Mouse (Mus musculus) forebrain, embryonic 14.5 days (tissue): ENCODE measurements around the gene Snx22. TPM values are rescaled to one million over a fixed set of nuclear protein-coding genes. Genes with fewer than 3 reads are reported as not detected.
A peak's percentile ranks its signal among the peaks of the same experiment; 100 is the strongest.

ENCODE experiments used
- ATAC-seq: fragments of 200-750 bp; cut with Nextera tagmentation; 2 replicates; pipeline ENCODE4 v1.8.0; 2017; ENCODE audit warnings: mild to moderate bottlenecking, moderate library complexity
- DNase-seq: peaks from one replicate; pipeline ENCODE4 v3.0.0-alpha.2; 2015; ENCODE audit warnings: low spot score
- H3K27ac ChIP-seq: fragments of 300-500 bp; sonication (generic); 2 replicates; pipeline ENCODE4 v1.5.1; 2014; ENCODE audit warnings: low read depth, mild to moderate bottlenecking, control low read depth, low read length, moderate library complexity
- H3K27me3 ChIP-seq: fragments of 300-500 bp; sonication (generic); replicated peaks from 2 replicates; pipeline ENCODE4 v1.6.1; 2014; ENCODE audit warnings: low read length, control low read depth, mixed read lengths; ENCODE audit not compliant: control insufficient read depth, insufficient read depth
- H3K36me3 ChIP-seq: fragments of 300-500 bp; sonication (generic); 2 replicates; pipeline ENCODE4 v1.6.1; 2014; ENCODE audit warnings: low read length, control low read depth; ENCODE audit not compliant: control insufficient read depth, insufficient read depth
- H3K4me1 ChIP-seq: fragments of 300-500 bp; sonication (generic); 2 replicates; pipeline ENCODE4 v1.6.1; 2014; ENCODE audit warnings: antibody characterized with exemption, low read length, control low read depth; ENCODE audit not compliant: control insufficient read depth, insufficient read depth
- H3K4me2 ChIP-seq: fragments of 300-500 bp; sonication (generic); 2 replicates; pipeline ENCODE4 v1.6.1; 2014; ENCODE audit warnings: mild to moderate bottlenecking, control low read depth, low read length
- H3K4me3 ChIP-seq: fragments of 300-500 bp; sonication (generic); 2 replicates; pipeline ENCODE4 v1.5.1; 2014; ENCODE audit warnings: low read depth, low read length, control low read depth
- H3K9ac ChIP-seq: fragments of 300-500 bp; sonication (generic); 2 replicates; pipeline ENCODE4 v1.6.1; 2014; ENCODE audit warnings: mild to moderate bottlenecking, low read length, control low read depth, moderate library complexity
- H3K9me3 ChIP-seq: fragments of 300-500 bp; sonication (generic); replicated peaks from 2 replicates; pipeline ENCODE4 v1.6.1; 2016; ENCODE audit warnings: low read length, control low read depth, mixed read lengths; ENCODE audit not compliant: control insufficient read depth
- WGBS: fragments of 180-500 bp; shearing (Covaris S2); extraction: QIAGEN DNeasy Blood & Tissue Kit; methylation state at CpG from one replicate; pipeline ENCODE4 v1.1.7; 2014; 5-methylcytosine and 5-hydroxymethylcytosine counted together
- polyA plus RNA-seq: library from polyadenylated mRNA; unstranded; fragments of >200 nt; fragmentation: Nextera tagmentation; extraction: Ambion mirVana; gene quantifications from 2 replicates; pipeline ENCODE4 v1.2.1, GENCODE M21; 2014

The Snx22 gene
- polyA plus RNA-seq, 1 experiment from 2014 or later, result 3.6 TPM

GRCm38 (mm10) chr9:66080804-66081459 lies 11.4 kb upstream of the Snx22 start:
- WGBS, result 72% methylated on average over 3 of the region's 3 CpGs
- H3K9ac ChIP-seq, result no peak overlapping the region
- no peak overlapping the region for H3K4me3 ChIP-seq
- no peak overlapping the region for H3K4me2 ChIP-seq
- H3K4me1 ChIP-seq, result 0 out of 2 replicates have a peak, but pooled peaks cover 4% of the 10 kb centered on the region
- no peak overlapping the region for H3K27ac ChIP-seq
- H3K27me3 ChIP-seq, result no peaks in the 10 kb centered on the region
- H3K9me3 ChIP-seq, result no peaks in the 10 kb centered on the region
- peaks cover under 1% of the 10 kb centered on the region; the same call in 1 of the 2 replicates for H3K36me3 ChIP-seq
- ATAC-seq (no peak), DNase-seq (no peak)

DNA sequence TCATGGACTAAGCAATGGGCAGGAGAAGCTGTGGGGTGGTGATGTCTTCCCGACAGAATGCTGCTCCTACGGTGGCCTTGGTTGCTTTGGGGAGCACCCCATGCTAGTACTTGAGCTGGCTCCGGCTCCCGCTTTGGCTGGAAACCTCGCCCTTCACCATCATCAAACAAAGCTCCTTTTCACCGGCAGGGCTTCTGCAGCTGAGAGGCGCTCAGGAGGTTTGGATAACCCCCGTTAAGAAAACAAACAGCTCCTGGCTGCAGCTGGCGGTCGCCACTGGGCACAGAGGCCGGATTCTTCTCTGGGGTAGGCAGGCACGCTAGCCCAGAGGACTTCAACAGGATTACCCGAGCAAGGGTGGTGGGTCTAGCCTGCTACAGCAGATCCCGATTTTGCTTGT lies 9.0 kb upstream of the Snx22 start:
- Histone ChIP-seq H3K4me3 (no peak overlapping the region), H3K4me1 (0 out of 2 replicates have a peak, but pooled peaks cover 4% of the 10 kb centered on the region), H3K27ac (0 out of 2 replicates have a peak overlapping the region, but pooled peaks have one; percentile 5), H3K27me3 (no peaks in the 10 kb centered on the region), H3K9ac (peak overlapping the region; percentile 35), H3K4me2 (peak overlapping the region; percentile 15; the same call in 1 of the 2 replicates), H3K36me3 (no peaks in the 10 kb centered on the region), H3K9me3 (no peaks in the 10 kb centered on the region)
- DNase-seq (peak; percentile 34), ATAC-seq (no peak)
- WGBS, result 9% methylated on average over 14 of the region's 14 CpGs

GRCm38 (mm10) chr9:66078072-66078471 lies 8.6 kb upstream of the Snx22 start:
- peak overlapping the region; percentile 15; the same call in 1 of the 2 replicates for H3K4me2 ChIP-seq
- no peak for DNase-seq
- no peak overlapping the region for H3K4me3 ChIP-seq
- H3K9ac ChIP-seq, result peak overlapping the region; percentile 35
- H3K4me1 ChIP-seq, result 0 out of 2 replicates have a peak, but pooled peaks cover 4% of the 10 kb centered on the region
- H3K27me3 ChIP-seq, result no peaks in the 10 kb centered on the region
- 78% methylated on average over 3 of the region's 3 CpGs for WGBS
- no peaks in the 10 kb centered on the region for H3K9me3 ChIP-seq
- 0 out of 2 replicates have a peak overlapping the region, but pooled peaks have one; percentile 5 for H3K27ac ChIP-seq
- H3K36me3 ChIP-seq, result no peaks in the 10 kb centered on the region
- ATAC-seq, result no peak

GRCm38 (mm10) chr9:66072754-66073153 lies 3.2 kb upstream of the Snx22 start:
- Histone ChIP-seq H3K36me3 (no peaks in the 10 kb centered on the region), H3K9me3 (no peaks in the 10 kb centered on the region), H3K27me3 (no peaks in the 10 kb centered on the region; the same call in 1 of the 2 replicates), H3K9ac (no peak overlapping the region), H3K4me2 (no peak overlapping the region), H3K4me1 (peaks cover 5% of the 10 kb centered on the region; the same call in 1 of the 2 replicates), H3K27ac (no peak overlapping the region), H3K4me3 (no peak overlapping the region)
- ATAC-seq (no peak), DNase-seq (no peak)
- WGBS, result 87% methylated on average over 7 of the region's 7 CpGs

DNA sequence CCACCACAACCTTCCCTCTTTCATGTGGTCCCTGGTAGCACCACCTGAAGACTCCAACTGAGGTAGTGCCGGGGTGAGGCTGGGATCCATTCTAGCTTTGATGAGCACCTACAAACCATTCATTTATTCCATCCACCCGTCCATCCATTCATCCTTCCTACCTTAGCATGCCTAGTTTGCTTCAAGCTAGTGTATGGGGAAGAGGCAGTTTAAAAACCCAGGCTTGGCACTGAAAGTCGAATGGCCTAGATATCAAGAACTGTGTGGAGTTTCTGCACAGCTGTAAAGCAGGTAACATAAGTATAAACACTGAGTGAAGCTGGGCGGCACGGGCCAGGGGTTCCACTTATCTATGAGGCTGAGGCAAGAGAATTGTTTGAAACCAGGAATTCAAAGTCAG lies 632 bp upstream of the Snx22 start:
- Histone ChIP-seq H3K36me3 (peaks cover 19% of the 10 kb centered on the region), H3K4me3 (no peak overlapping the region), H3K4me2 (no peak overlapping the region), H3K27me3 (no peaks in the 10 kb centered on the region; the same call in 1 of the 2 replicates), H3K9me3 (no peaks in the 10 kb centered on the region), H3K27ac (no peak overlapping the region), H3K4me1 (peaks cover 5% of the 10 kb centered on the region; the same call in 1 of the 2 replicates), H3K9ac (no peak overlapping the region)
- no peak for ATAC-seq
- no peak for DNase-seq
- 91% methylated on average over 5 of the region's 5 CpGs for WGBS

- peak overlapping the region; percentile 94 for H3K4me2 ChIP-seq
- peak; percentile 66; the same call in 1 of the 2 replicates for ATAC-seq
- H3K36me3 ChIP-seq, result peaks cover 28% of the 10 kb centered on the region
- H3K9me3 ChIP-seq, result no peaks in the 10 kb centered on the region
- no peak overlapping the region for H3K27ac ChIP-seq
- peak; percentile 61 for DNase-seq
- H3K4me1 ChIP-seq, result peaks cover 5% of the 10 kb centered on the region; the same call in 1 of the 2 replicates
- no peaks in the 10 kb centered on the region; the same call in 1 of the 2 replicates for H3K27me3 ChIP-seq
- peak overlapping the region; percentile 65 for H3K9ac ChIP-seq
- H3K4me3 ChIP-seq, result peak overlapping the region; percentile 48
- under 1% methylated on average over 30 of the region's 30 CpGs for WGBS
Measured at GRCm38 (mm10) chr9:66068971-66069391, 538 bp downstream of the Snx22 start.

GRCm38 (mm10) chr9:66068056-66068455 lies 1.5 kb downstream of the Snx22 start:
- Histone ChIP-seq H3K4me3 (no peak overlapping the region), H3K4me2 (no peak overlapping the region), H3K27ac (no peak overlapping the region), H3K9me3 (no peaks in the 10 kb centered on the region), H3K9ac (no peak overlapping the region), H3K4me1 (peaks cover 5% of the 10 kb centered on the region; the same call in 1 of the 2 replicates), H3K36me3 (peaks cover 37% of the 10 kb centered on the region), H3K27me3 (no peaks in the 10 kb centered on the region; the same call in 1 of the 2 replicates)
- ATAC-seq, result no peak
- no peak for DNase-seq
- WGBS, result 63% methylated on average over 4 of the region's 4 CpGs

DNA sequence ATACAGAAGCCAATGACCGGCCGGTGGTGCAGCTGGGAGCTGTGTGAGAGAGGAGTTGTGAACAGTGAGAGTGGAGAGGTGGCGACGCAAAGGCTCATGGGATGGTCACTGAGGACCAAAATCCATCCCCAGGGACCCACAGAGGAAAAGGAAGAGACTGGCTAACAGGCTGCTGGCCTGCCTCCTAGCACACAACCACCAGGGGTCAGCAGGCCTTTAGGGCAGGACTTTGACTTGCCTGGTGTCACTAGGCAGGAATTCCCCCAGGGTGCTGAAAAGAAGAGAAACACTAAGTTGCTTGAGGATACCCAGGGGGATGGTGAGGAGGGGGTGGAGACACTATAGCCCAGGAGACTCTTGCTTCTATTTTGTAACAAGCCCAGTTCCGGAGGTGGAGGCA lies 2.0 kb downstream of the Snx22 start:
- ATAC-seq, result no peak
- H3K4me3 ChIP-seq, result no peak overlapping the region
- peaks cover 42% of the 10 kb centered on the region for H3K36me3 ChIP-seq
- no peak overlapping the region for H3K4me2 ChIP-seq
- H3K4me1 ChIP-seq, result peaks cover 5% of the 10 kb centered on the region; the same call in 1 of the 2 replicates
- WGBS, result 22% methylated on average over 5 of the region's 5 CpGs
- DNase-seq, result peak; percentile 29
- no peaks in the 10 kb centered on the region for H3K9me3 ChIP-seq
- no peaks in the 10 kb centered on the region; the same call in 1 of the 2 replicates for H3K27me3 ChIP-seq
- H3K9ac ChIP-seq, result no peak overlapping the region
- H3K27ac ChIP-seq, result no peak overlapping the region

- H3K4me3 ChIP-seq, result no peak overlapping the region
- H3K27ac ChIP-seq, result no peak overlapping the region
- H3K27me3 ChIP-seq, result no peaks in the 10 kb centered on the region; the same call in 1 of the 2 replicates
- 91% methylated on average over 3 of the region's 3 CpGs for WGBS
- no peak overlapping the region for H3K9ac ChIP-seq
- no peaks in the 10 kb centered on the region for H3K9me3 ChIP-seq
- no peak overlapping the region for H3K4me2 ChIP-seq
- H3K4me1 ChIP-seq, result peaks cover 5% of the 10 kb centered on the region; the same call in 1 of the 2 replicates
- ATAC-seq (no peak), DNase-seq (no peak)
- H3K36me3 ChIP-seq, result peaks cover 45% of the 10 kb centered on the region
Measured at GRCm38 (mm10) chr9:66066791-66067190, 2.7 kb downstream of the Snx22 start.
